Mouse (Mus musculus) erythroblast, embryonic 14.5 days (primary cell): ENCODE data around the gene Tub. TPM values are rescaled to one million over a fixed set of nuclear protein-coding genes. Genes with fewer than 3 reads are reported as not detected.

Experiments used
- H3K27me3 ChIP-seq: 2 replicates; pipeline ENCODE4 v1.6.1; 2012; ENCODE audit warnings: inconsistent platforms; ENCODE audit not compliant: control insufficient read depth
- H3K36me3 ChIP-seq: 2 replicates; pipeline ENCODE4 v1.6.1; 2012; ENCODE audit warnings: mild to moderate bottlenecking, inconsistent platforms; ENCODE audit not compliant: control insufficient read depth
- H3K4me1 ChIP-seq: 2 replicates; pipeline ENCODE4 v1.6.1; 2012; ENCODE audit warnings: inconsistent platforms; ENCODE audit not compliant: control insufficient read depth
- H3K4me3 ChIP-seq: replicated peaks from 2 replicates; pipeline ENCODE3; 2012; ENCODE audit warnings: moderate library complexity, mild to moderate bottlenecking, inconsistent platforms
- H3K9me3 ChIP-seq: 2 replicates; pipeline ENCODE4 v1.6.1; 2012; ENCODE audit warnings: low read length, inconsistent platforms, mixed read lengths; ENCODE audit not compliant: control insufficient read depth
- GATA1 ChIP-seq: IDR thresholded peaks from 2 replicates; pipeline ENCODE4 v1.6.1; 2012; ENCODE audit warnings: low read length, inconsistent platforms, mixed read lengths
- TAL1 ChIP-seq: IDR thresholded peaks from 3 replicates; pipeline ENCODE4 v1.6.1; 2012; ENCODE audit warnings: low read length, inconsistent platforms, mixed read lengths
- polyA plus RNA-seq: library from polyadenylated mRNA; stranded (reverse); fragments of >175 nt; gene quantifications from 2 replicates; pipeline ENCODE4 v1.2.3, GENCODE M21; 2012

The Tub gene
- polyA plus RNA-seq, 1 experiment: not detected

DNA sequence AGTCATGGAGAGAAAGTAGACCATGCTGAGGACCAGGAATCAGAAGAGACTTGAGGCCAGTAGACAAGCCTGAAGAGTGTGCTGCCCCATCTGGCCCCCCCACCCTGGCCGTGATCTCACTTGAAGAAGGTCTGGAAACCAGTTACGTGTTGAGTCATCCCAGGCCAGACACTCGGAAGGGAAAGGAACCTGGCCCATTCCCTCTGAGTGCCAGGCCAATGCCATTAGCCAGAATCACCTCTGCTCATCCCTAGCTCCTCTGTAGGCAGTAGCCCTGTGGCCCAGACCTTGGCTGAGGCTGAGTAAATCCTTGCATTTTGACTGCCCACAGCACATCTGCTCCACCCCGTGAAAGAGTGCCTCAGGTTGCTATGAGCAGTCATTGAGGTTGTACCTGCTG lies 51.8 kb downstream of the Tub start:
- Histone ChIP-seq H3K4me3 (no peak overlapping the region), H3K36me3 (no peaks in the 10 kb centered on the region), H3K4me1 (no peaks in the 10 kb centered on the region), H3K9me3 (no peaks in the 10 kb centered on the region), H3K27me3 (no peaks in the 10 kb centered on the region)
- TF ChIP-seq GATA1 (no peak), TAL1 (no peak)

DNA sequence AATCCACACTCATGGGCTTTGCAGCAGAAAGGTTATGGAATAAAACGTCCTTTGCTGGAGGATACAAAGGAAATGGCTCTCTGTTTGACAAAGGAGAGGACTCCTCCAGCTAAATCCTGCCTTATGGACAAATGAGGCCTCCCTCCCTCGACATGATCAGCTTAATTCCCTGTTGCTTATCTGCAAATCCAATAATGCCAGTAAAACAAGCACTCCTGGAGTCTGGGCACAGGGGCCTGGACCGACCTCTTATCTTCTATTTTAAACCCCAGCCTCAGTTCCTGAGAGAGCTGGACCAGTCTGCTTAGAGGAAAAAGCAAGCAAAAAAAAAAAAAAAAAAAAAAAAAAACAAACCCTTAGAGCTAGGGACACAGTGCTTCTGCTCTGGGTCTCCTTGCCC lies 53.5 kb downstream of the Tub start:
- no peaks in the 10 kb centered on the region for H3K4me1 ChIP-seq
- no peaks in the 10 kb centered on the region for H3K36me3 ChIP-seq
- no peak overlapping the region for H3K4me3 ChIP-seq
- TF ChIP-seq GATA1 (no peak), TAL1 (no peak)
- no peaks in the 10 kb centered on the region for H3K27me3 ChIP-seq
- H3K9me3 ChIP-seq: no peaks in the 10 kb centered on the region

DNA sequence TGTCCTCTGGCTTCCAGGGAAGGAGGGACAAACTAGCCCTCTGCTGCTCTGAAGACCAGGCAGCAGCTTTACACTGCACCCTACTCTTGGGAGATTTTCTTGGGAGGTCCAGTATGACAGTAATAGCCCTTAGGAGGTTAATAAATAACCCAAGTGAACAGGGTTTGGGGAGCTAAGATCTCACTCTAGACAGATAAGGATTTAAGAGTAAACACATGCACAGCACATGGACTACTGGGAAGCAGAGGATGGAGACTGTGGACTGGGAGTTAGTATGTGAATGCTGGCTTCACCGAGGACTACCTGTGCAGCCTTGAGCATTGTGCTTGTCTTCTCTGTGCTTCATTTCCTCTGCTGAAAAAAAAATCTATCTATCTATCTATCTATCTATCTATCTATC lies 59.1 kb downstream of the Tub start:
- no peak for TF ChIP-seq TAL1
- Histone ChIP-seq H3K4me1 (no peaks in the 10 kb centered on the region), H3K27me3 (peaks cover 42% of the 10 kb centered on the region), H3K36me3 (no peaks in the 10 kb centered on the region), H3K9me3 (no peaks in the 10 kb centered on the region), H3K4me3 (no peak overlapping the region)

DNA sequence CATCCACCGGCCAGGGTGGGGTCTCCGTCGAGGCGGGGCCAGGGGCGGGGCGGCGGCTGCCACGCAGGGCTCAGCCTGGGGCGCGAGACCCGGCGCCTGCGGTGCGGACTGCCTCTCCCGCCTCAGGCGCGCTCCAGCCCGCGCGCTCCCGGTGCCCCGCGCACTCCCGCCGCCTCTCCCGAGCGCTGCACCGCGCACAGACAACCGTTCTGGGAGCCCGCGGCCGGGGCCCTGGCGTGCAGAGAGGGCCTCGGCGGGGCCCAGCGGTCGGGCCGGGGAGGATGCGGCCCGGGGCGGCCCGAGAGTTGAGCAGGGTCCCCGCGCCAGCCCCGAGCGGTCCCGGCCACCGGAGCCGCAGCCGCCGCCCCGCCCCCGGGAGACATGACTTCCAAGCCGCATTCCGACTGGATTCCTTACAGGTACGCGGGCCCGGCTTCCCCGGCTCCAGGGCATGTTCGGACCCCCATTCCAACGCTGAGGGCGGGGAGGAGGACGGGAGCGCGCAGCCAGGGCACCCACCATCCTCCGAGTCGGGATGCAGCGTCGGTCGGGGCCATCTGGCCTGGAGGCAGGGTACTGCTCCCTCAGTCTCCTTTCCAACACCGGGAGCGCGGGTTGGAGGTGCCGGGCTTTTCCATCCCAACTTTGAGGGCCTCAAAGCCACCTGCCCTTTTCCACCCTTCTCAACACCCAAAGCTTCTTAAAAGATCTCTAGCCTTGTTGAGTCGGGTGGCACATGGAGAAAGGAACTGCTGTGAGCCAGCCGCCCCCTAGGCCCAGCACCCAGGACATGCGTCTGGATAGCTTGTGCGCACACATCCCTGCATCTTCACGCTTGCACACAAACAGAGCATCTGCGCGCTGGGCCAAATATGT lies 60.8 kb downstream of the Tub start:
- TF ChIP-seq GATA1: no peak
- no peak for TF ChIP-seq TAL1
- Histone ChIP-seq H3K4me1 (no peaks in the 10 kb centered on the region), H3K4me3 (no peak overlapping the region), H3K9me3 (no peaks in the 10 kb centered on the region), H3K36me3 (no peaks in the 10 kb centered on the region), H3K27me3 (peaks cover 42% of the 10 kb centered on the region)

DNA sequence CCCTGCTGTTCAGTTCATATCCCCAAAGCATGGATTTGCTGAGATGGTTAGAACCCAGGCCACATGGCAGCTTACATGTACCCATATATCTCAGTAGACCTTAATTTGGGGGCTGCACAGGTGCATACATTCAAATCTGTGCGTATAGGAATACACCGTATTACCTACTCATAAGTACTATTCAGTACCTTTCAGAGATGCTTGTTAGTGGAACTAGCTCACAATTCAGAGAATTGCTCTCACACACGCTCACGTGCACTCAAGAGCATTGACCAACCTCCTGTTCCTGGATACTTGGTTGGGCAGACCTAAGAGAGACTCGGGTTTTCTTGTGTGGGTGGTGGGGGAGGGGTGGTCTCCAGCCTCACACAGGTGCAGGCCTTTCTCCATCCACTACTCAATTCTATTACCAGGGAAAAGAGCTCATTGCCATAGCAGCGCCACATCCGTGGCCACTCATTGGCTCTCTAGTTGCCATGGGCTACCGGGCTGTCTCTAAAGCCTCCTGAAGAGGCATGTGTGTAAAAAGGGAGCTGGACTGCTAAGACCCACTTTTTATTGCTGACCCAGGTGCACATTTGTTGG lies 61.5 kb downstream of the Tub start:
- H3K36me3 ChIP-seq: no peaks in the 10 kb centered on the region
- no peaks in the 10 kb centered on the region for H3K4me1 ChIP-seq
- no peak for TF ChIP-seq TAL1
- H3K9me3 ChIP-seq: no peaks in the 10 kb centered on the region
- H3K27me3 ChIP-seq: peaks cover 42% of the 10 kb centered on the region
- no peak overlapping the region for H3K4me3 ChIP-seq

- Histone ChIP-seq H3K4me3 (no peak overlapping the region), H3K36me3 (no peaks in the 10 kb centered on the region), H3K4me1 (no peaks in the 10 kb centered on the region), H3K9me3 (no peaks in the 10 kb centered on the region), H3K27me3 (peaks cover 42% of the 10 kb centered on the region)
- TF ChIP-seq TAL1: no peak
- TF ChIP-seq GATA1: no peak
Observed at GRCm38 (mm10) chr7:109012575-109012974, 62.4 kb downstream of the Tub start.

- Histone ChIP-seq H3K4me1 (no peaks in the 10 kb centered on the region), H3K4me3 (no peak overlapping the region), H3K36me3 (no peaks in the 10 kb centered on the region), H3K27me3 (peaks cover 42% of the 10 kb centered on the region), H3K9me3 (no peaks in the 10 kb centered on the region)
- TF ChIP-seq GATA1 (no peak), TAL1 (no peak)
Observed at GRCm38 (mm10) chr7:109012998-109013625, 63.0 kb downstream of the Tub start.

DNA sequence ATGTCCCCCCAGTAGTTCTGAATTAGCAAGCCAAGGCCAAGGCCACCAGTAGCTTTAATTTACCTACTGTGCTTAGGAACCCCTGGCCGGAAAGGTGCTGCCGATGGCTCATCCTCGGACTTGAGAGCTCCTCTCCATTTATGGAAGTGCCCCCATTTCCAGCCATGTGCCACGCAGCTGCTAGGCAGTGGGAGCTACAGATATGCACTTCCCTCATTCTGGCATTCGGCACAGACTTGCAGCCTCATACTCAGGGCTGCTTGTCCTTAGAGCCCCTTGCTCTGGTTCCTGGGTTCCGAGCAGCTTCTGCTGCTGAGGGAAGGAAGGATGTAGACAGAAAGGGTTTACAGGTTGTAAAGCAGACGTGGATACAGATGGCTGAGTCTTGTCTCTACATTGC lies 64.7 kb downstream of the Tub start:
- no peaks in the 10 kb centered on the region for H3K4me1 ChIP-seq

GRCm38 (mm10) chr7:109016378-109016923 lies 66.3 kb downstream of the Tub start:
- TF ChIP-seq TAL1: no peak
- TF ChIP-seq GATA1: no peak

More for the DNA sequence above, 64.7 kb downstream of the Tub start:
- H3K9me3 ChIP-seq: no peaks in the 10 kb centered on the region
- no peaks in the 10 kb centered on the region for H3K36me3 ChIP-seq
- no peak for TF ChIP-seq TAL1
- TF ChIP-seq GATA1: no peak
- peaks cover 35% of the 10 kb centered on the region for H3K27me3 ChIP-seq
- no peak overlapping the region for H3K4me3 ChIP-seq

DNA sequence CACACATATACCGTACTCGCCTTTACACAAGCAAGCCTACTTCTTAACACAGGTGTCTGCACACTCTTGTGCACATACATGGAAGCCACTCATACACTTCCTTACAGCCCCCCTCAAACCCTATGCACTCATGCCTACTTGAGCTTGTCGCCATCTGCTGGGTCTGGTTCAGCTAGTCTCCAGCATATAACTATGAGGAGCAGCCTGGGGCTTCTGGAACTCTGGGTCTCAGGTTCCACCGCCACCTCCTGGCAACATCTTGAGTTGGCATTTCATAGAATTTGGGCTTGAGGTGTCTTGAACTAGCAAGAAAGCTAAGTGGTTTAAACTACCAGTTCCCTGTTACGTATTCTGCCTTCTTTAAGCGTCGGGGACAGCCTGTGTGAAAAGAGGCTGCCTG lies 69.1 kb downstream of the Tub start:
- Histone ChIP-seq H3K4me3 (no peak overlapping the region), H3K36me3 (no peaks in the 10 kb centered on the region), H3K9me3 (no peaks in the 10 kb centered on the region), H3K27me3 (no peaks in the 10 kb centered on the region), H3K4me1 (no peaks in the 10 kb centered on the region)
- TF ChIP-seq GATA1 (no peak), TAL1 (no peak)

More at GRCm38 (mm10) chr7:109016378-109016923, 66.3 kb downstream of the Tub start:
- Histone ChIP-seq H3K27me3 (peaks cover 19% of the 10 kb centered on the region), H3K36me3 (no peaks in the 10 kb centered on the region), H3K4me3 (no peak overlapping the region), H3K9me3 (no peaks in the 10 kb centered on the region), H3K4me1 (no peaks in the 10 kb centered on the region)
